Mouse (Mus musculus): ENCODE measurements around the gene Gm49601. TPM values are rescaled to one million over a fixed set of nuclear protein-coding genes. Genes with fewer than 3 reads are reported as not detected.

Gm49601 gene
- polyA plus RNA-seq, 1 experiment, result 69.6 TPM

DNA sequence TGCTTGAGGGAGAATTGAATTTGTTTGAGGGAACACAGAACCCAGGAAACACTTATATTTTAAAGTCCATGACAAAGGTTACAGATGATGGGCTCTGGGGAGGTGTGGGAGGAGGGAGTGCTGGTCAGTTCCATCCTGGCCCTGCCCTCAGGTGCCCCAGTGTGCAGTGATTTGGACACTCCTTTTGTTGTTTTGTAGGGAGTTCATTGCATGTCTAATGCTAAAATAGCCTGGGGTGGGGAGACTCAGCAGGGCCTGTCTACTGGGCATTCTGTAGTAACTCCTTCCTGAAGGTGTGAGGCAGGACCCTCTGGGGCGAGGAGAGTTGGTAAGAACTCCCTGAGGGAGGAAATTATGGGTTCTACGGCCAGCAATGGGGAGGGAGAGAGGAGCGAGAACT is 10.6 kb upstream of the Gm49601 start:
- H3K4me3 ChIP-seq (replicated peaks; ENCODE audit: insufficient read depth, low read depth, low read length), result no peak overlapping the region
- TF ChIP-seq POLR2A (IDR thresholded peaks at IDR 0.05; ENCODE audit: borderline replicate concordance, insufficient read depth, low read length), result no peak
- no peak for TF ChIP-seq CTCF (IDR thresholded peaks at IDR 0.05; ENCODE audit: borderline replicate concordance, insufficient read depth, low read depth, low read length)
- no peak overlapping the region for H3K27ac ChIP-seq (ENCODE audit: insufficient read depth, low read length)
- no peaks in the 10 kb centered on the region for H3K27me3 ChIP-seq (ENCODE audit: control insufficient read depth, insufficient read depth, low read length)
- H3K4me1 ChIP-seq (ENCODE audit: control insufficient read depth, insufficient read depth, low read length), result no peaks in the 10 kb centered on the region
- DNase-seq, result no peak
- WGBS, result 42% methylated on average over 3 of the region's 3 CpGs

DNA sequence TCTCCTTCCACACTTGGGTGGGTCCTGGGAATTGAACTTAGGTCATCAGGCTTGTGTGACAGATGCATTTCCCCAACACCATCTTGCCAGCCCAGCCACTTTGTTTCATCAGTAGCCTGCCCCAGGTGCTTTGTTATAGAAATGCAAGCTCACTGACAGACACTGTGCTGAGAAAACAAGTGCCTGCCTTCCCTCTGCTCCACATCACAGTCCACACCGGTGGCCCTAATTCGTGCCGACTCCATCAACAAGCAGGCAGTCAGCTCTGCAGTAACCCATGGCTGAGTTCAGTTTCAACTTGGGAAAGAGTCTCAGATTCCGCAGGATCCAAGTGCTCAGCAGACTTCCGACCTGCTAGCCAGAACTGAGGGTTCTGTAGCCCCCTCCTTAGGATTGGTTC is 10.2 kb upstream of the Gm49601 start:
- no peak for DNase-seq
- WGBS, result 79% methylated on average over 5 of the region's 5 CpGs
- Histone ChIP-seq H3K27me3 (ENCODE audit: control insufficient read depth, insufficient read depth, low read length) (no peaks in the 10 kb centered on the region), H3K4me1 (ENCODE audit: control insufficient read depth, insufficient read depth, low read length) (no peaks in the 10 kb centered on the region), H3K27ac (ENCODE audit: insufficient read depth, low read length) (no peak overlapping the region), H3K4me3 (replicated peaks; ENCODE audit: insufficient read depth, low read depth, low read length) (no peak overlapping the region)
- no peak for TF ChIP-seq POLR2A (IDR thresholded peaks at IDR 0.05; ENCODE audit: borderline replicate concordance, insufficient read depth, low read length)
- no peak for TF ChIP-seq CTCF (IDR thresholded peaks at IDR 0.05; ENCODE audit: borderline replicate concordance, insufficient read depth, low read depth, low read length)

DNA sequence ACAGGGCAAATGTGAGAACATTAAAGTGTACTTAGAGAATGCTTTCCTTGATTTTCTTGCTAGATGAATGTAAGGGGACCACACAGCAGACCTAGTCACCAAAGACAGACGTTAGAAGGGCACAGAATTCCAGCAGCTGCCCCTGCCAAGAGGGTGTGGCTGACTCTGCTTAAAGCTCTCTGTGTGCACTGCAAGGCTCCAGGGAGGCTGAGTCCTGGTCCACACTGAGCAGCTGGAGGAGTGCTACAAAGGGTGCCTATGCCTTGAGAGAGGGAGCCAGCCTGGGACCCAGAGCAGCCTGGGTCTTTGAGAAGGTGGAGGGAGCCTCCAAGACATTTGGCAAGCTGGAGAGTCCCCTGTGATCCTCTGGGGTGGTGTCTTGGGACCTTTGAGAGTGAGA is 7.1 kb upstream of the Gm49601 start:
- Histone ChIP-seq H3K4me3 (replicated peaks; ENCODE audit: insufficient read depth, low read depth, low read length) (no peak overlapping the region), H3K4me1 (ENCODE audit: control insufficient read depth, insufficient read depth, low read length) (peaks cover 8% of the 10 kb centered on the region), H3K27ac (ENCODE audit: insufficient read depth, low read length) (no peak overlapping the region), H3K27me3 (ENCODE audit: control insufficient read depth, insufficient read depth, low read length) (no peaks in the 10 kb centered on the region)
- 32% methylated on average over 1 of the region's 1 CpGs for WGBS
- DNase-seq, result no peak
- TF ChIP-seq CTCF (IDR thresholded peaks at IDR 0.05; ENCODE audit: borderline replicate concordance, insufficient read depth, low read depth, low read length) (no peak), POLR2A (IDR thresholded peaks at IDR 0.05; ENCODE audit: borderline replicate concordance, insufficient read depth, low read length) (no peak)

DNA sequence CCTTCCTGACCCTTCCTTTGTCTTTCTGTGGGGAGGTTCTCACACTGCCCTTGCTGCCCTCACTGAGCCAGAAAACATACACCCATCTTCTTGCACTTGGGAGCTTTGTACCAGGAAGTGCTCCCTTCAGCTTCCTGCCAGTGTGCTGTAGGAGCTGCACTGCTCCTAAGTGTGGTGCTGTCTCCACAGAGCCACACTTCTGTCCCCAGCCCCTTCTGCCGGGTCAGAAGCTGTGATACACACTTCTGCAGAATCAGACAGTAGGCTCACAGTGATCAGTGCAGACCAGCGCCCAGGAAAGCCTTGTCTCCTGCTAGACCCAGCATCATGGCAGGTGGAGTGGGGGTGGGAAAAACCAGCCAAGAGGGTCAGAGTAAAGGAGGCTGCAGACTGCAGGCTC is 6.6 kb upstream of the Gm49601 start:
- WGBS, result 63% methylated on average over 2 of the region's 2 CpGs
- H3K4me1 ChIP-seq (ENCODE audit: control insufficient read depth, insufficient read depth, low read length), result peaks cover 11% of the 10 kb centered on the region
- H3K4me3 ChIP-seq (replicated peaks; ENCODE audit: insufficient read depth, low read depth, low read length), result no peak overlapping the region
- no peak for DNase-seq
- H3K27ac ChIP-seq (ENCODE audit: insufficient read depth, low read length), result no peak overlapping the region
- H3K27me3 ChIP-seq (ENCODE audit: control insufficient read depth, insufficient read depth, low read length), result no peaks in the 10 kb centered on the region
- no peak for TF ChIP-seq CTCF (IDR thresholded peaks at IDR 0.05; ENCODE audit: borderline replicate concordance, insufficient read depth, low read depth, low read length)
- TF ChIP-seq POLR2A (IDR thresholded peaks at IDR 0.05; ENCODE audit: borderline replicate concordance, insufficient read depth, low read length), result no peak

DNA sequence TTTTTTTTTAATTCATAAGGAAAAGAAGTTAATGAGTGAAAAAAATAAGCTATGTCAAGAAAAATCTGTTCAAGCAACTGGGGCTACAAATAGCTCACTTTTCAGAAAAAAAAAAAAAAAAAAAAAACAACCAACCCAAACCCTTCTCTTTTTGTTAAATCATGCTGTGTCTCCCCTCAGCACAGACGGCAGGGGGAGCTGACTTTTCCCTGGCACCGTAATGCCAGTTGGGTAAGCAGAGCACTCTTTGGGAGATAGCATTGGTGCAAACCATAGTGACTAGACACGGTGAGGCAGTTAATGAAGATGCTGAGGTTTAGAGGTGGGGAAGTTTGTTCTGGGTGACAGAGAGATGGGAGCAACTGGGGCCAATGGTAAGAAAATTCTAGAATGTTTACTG is 5.8 kb upstream of the Gm49601 start:
- Histone ChIP-seq H3K27me3 (ENCODE audit: control insufficient read depth, insufficient read depth, low read length) (no peaks in the 10 kb centered on the region), H3K4me3 (replicated peaks; ENCODE audit: insufficient read depth, low read depth, low read length) (no peak overlapping the region), H3K4me1 (ENCODE audit: control insufficient read depth, insufficient read depth, low read length) (peaks cover 16% of the 10 kb centered on the region), H3K27ac (ENCODE audit: insufficient read depth, low read length) (no peak overlapping the region)
- TF ChIP-seq POLR2A (IDR thresholded peaks at IDR 0.05; ENCODE audit: borderline replicate concordance, insufficient read depth, low read length), result no peak
- TF ChIP-seq CTCF (IDR thresholded peaks at IDR 0.05; ENCODE audit: borderline replicate concordance, insufficient read depth, low read depth, low read length), result peak; percentile 26; the same call in 1 of the 2 replicates
- DNase-seq, result no peak
- 41% methylated on average over 3 of the region's 3 CpGs for WGBS

DNA sequence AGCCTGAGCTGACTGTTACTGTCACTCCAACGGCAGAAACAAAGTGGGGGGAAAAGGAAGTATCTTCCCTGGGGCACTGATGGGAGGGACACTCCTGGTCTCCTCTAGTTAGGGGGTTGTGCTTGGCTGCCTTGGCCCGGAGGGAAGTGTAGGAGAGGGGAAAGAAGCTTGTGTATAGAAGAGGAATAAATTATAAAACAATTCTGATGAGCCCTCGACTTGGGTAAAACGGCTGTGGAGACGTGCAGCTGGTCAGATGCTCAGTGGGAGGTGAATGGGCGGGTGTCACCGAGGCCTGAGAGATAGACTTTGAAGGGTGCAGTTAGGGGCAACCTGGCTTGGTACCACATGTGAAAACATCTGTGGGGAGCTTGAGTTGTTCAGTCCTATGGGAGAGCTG is 4.9 kb upstream of the Gm49601 start:
- no peak for DNase-seq
- Histone ChIP-seq H3K4me3 (replicated peaks; ENCODE audit: insufficient read depth, low read depth, low read length) (no peak overlapping the region), H3K4me1 (ENCODE audit: control insufficient read depth, insufficient read depth, low read length) (peaks cover 19% of the 10 kb centered on the region), H3K27me3 (ENCODE audit: control insufficient read depth, insufficient read depth, low read length) (no peaks in the 10 kb centered on the region), H3K27ac (ENCODE audit: insufficient read depth, low read length) (no peak overlapping the region)
- 60% methylated on average over 7 of the region's 7 CpGs for WGBS
- no peak for TF ChIP-seq POLR2A (IDR thresholded peaks at IDR 0.05; ENCODE audit: borderline replicate concordance, insufficient read depth, low read length)
- no peak for TF ChIP-seq CTCF (IDR thresholded peaks at IDR 0.05; ENCODE audit: borderline replicate concordance, insufficient read depth, low read depth, low read length)

DNA sequence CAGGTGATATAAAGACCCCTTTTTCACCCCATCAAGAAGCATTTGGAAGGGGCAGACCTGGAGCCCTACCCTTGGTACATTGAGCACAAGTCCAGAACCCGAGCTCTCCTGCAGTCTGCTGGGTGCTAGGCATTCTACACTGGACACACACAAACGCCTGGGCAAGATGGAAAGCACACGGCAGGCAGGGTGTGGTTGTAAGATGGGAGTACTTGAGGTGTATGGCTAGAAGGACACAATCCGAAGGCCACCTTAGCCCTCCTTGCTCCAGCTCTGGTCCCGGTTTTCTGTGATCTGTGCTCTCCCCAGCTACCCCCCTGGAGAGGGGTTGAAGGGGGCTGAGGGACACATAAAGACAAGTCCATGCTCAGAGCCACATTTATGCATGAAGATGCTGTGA is 4.1 kb upstream of the Gm49601 start:
- no peak for DNase-seq
- H3K27me3 ChIP-seq (ENCODE audit: control insufficient read depth, insufficient read depth, low read length), result no peaks in the 10 kb centered on the region
- 43% methylated on average over 5 of the region's 5 CpGs for WGBS
- peak overlapping the region; percentile 89 for H3K27ac ChIP-seq (ENCODE audit: insufficient read depth, low read length)
- H3K4me3 ChIP-seq (replicated peaks; ENCODE audit: insufficient read depth, low read depth, low read length), result peak overlapping the region; percentile 81
- peaks cover 24% of the 10 kb centered on the region for H3K4me1 ChIP-seq (ENCODE audit: control insufficient read depth, insufficient read depth, low read length)
- TF ChIP-seq CTCF (IDR thresholded peaks at IDR 0.05; ENCODE audit: borderline replicate concordance, insufficient read depth, low read depth, low read length) (no peak), POLR2A (IDR thresholded peaks at IDR 0.05; ENCODE audit: borderline replicate concordance, insufficient read depth, low read length) (no peak)

DNA sequence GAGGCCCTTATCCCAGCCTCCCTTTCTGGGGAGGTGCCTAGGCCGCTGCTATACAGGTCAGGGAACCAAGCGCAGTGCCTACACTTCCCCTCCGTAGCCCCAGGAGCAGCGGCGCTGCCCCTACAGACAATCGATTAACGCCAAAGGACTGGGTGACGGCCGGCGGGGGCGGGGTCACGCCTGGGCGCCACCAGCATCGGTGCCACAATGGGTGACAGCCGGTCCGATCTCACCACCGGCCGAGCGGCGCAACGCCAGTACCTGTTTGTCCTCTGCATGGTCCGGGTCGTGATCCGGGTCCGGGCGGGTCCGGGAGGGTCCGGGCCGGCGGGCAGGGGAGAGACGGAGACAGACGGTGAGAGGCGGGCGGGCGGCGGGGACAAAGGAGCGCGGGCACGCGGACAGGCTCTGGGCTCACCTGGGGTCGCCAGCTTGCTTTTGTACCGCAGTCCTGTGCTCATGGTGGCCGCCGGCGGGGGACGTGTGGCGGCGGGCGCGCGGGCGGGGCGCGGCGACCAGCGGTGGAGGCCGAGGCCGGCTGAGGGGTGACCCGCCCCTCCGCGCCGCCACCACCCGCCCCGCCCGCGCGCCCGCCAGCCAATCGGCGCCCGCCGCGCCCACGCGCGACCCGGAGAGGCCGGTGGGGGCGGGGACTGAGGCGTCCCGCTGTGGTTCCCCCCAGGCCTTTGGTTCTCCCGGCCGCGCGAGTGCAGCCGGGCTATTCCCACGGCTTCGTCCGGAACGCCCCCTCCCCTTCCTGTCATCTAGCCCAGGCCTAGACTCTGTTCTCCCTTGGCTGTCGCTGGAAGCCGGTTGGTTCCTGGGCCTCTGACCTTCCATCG is 3.4 kb upstream of the Gm49601 start, which contains the start of gene Sept5:
Gene Sept5 (minus strand): TSS at position 565 of the 842 bp plus-strand sequence.
- peak; percentile 50; the same call in 1 of the 2 replicates for TF ChIP-seq POLR2A (IDR thresholded peaks at IDR 0.05; ENCODE audit: borderline replicate concordance, insufficient read depth, low read length)
- TF ChIP-seq CTCF (IDR thresholded peaks at IDR 0.05; ENCODE audit: borderline replicate concordance, insufficient read depth, low read depth, low read length), result no peak
- H3K4me1 ChIP-seq (ENCODE audit: control insufficient read depth, insufficient read depth, low read length), result peaks cover 27% of the 10 kb centered on the region
- H3K27me3 ChIP-seq (ENCODE audit: control insufficient read depth, insufficient read depth, low read length), result no peaks in the 10 kb centered on the region
- peak; percentile 88 to 89 for DNase-seq
- H3K27ac ChIP-seq (ENCODE audit: insufficient read depth, low read length), result peak within 1 kb of the TSS; percentile 89
- H3K4me3 ChIP-seq (replicated peaks; ENCODE audit: insufficient read depth, low read depth, low read length), result peak within 1 kb of the TSS; percentile 81
- WGBS, result 1% methylated on average over 84 of the region's 93 CpGs

All from cerebellum, adult 2 months (tissue).